Mouse (Mus musculus) natural killer cell, adult 2 months (primary cell): ENCODE results near the gene Insr.
"Not testable (repeated sequence)": the region's sequence is repeated elsewhere in the genome, so short reads cannot be mapped to it uniquely, and the experiment has no call there.

ENCODE experiments used
- DNase-seq, 2 experiments: peaks; one replicate each; pipeline ENCODE4 v3.0.0; 2022; ENCODE audit warnings: low spot score in 2 of 2

Insr gene

DNA sequence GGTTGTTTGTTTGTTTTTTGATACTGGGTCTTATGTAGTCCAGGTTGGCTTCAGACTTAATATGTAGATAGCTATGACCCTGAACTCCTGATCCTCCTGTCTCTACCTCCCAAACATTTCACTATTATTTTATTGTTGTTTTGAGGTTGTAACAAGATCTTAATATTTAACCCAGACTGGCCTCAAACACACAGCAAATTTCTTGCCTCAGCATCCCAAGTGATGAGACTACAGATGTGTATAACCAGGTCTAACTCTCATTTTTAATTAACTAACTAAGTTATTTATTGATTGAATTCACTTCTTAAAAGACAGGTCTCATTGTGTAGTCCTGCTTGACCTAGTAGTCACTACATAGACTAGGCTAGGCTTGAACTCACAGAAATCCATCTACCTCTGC lies 88.4 kb downstream of the Insr start:
- DNase-seq = no peak

DNA sequence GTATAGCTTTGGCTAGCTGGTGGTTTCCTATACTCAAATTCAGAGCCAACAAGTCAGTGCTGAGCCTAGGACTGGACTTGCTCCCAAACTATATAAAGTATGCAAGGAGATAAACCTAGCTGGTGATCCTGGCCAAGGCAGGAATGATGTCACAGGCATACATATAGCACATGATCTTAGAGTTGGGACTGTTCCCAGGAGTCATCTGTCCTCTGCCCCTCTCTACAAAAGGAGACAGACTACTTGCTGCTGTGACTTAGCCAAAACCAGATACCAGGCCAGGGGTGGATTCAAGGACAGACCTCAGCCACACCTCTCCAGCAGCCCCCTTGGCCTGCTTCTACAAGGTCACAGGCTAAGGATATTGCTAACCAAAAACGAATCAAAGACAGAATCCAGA lies 92.0 kb downstream of the Insr start:
- DNase-seq = no peak

DNA sequence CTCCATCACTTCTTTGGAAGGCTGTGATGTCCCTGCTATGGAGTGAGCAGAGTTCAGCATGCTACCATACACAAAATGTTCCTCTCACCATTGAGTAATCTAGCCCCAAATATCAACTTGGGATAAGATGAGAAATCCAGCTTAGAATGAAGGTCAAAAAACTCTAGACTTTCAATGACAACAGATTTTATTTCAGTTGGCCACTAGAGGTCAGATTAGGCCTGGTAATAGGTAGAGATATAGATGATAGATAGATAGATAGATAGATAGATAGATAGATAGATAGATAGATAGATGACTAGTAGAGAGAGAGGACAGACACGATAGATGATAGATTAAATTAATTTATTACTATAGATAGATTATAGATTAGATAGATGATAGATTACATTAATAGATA lies 99.5 kb downstream of the Insr start:
- DNase-seq = no peak

DNA sequence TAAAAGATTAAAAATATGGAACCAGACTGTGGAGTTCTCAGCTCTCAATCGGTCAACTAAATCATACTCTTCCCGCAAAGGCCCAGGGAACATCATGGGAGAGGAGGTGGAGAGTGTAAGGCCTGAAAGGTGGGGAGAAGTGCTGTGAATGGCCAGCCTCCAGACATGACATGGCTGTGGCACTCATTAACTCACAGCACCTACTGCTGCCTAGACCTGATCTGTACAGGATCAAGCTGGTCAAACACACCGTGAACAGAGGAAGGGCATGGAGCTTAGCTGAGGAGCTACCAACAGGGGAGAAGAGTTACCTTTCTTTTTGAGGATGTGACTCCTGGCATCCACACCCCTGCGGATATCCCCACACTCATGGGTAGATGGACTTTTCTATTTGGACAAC lies 102.0 kb downstream of the Insr start:
- no peak for DNase-seq

DNA sequence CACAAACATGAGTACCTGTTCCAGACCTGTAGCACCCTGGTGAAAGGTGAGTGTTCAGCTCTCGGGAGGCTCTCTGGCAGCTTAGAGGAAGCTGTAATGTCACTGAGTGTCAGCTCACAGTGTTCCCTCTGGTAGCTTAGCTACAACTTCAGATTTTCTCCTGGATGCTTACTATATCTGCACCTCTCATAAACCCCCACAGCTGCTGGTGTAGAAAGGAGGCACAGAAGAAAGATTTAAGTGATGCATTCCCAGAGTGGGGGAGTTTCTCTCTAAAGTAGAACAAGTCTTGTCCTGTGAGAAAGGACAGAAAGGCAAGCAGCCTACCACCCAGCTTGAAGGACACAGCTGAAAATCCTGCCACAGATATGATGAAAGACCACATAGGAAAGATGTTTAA lies 107.2 kb downstream of the Insr start:
- no peak for DNase-seq

DNA sequence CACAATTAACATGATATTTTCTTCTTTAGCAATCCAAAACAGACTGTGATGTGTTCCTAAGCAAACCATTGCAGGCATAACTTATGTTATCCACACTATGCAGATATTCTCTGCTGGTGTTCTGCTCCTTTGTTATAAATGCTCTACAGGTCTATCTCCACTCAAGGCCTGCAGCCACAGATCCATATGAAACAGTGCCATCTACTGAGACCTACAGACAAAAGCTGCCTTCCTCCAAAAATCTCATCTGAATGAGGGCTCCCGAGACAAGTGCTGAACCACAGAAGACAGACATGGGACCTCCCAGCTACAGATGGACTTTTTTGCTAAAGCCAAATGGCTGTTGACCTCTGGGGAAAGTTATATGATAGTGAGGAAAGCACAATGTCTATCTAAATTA lies 132.9 kb downstream of the Insr start:
- DNase-seq = no peak

DNA sequence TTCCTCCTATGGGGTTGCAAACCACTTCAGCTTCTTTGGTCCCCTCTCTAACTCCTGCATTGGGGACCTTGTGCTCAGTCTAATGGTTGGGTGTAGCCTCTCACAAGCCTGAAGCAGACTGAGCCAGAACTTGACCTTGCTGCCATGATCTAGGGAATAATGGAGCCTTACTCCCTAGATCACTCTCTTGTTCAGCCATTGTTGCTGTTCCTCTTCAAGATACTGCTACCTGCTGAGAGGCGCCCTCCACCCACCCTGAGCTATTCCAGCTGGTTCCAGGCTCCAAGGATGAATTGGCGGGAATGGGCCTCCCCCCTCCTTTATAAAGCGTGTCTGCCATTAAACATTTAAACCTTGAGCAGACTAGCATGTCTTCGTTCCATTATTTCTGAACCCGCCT lies 179.0 kb downstream of the Insr start:
- DNase-seq = not testable (repeated sequence)
